Mouse (Mus musculus) limb, embryonic 10.5 days (tissue): ENCODE data around the gene Gm21970. TPM values are rescaled to one million over a fixed set of nuclear protein-coding genes. Genes with fewer than 3 reads are reported as not detected.
A peak's percentile ranks its signal among the peaks of the same experiment; 100 is the strongest.

ENCODE experiments used
- DNase-seq: peaks from one replicate; pipeline ENCODE4 v3.0.0-alpha.2; 2017; ENCODE audit warnings: low spot score
- H3K27ac ChIP-seq: fragments of 300-500 bp; sonication (generic); 2 replicates; pipeline ENCODE4 v1.5.1; 2016; ENCODE audit warnings: mild to moderate bottlenecking
- H3K27me3 ChIP-seq: fragments of 300-500 bp; sonication (generic); 2 replicates; pipeline ENCODE4 v1.6.1; 2016; ENCODE audit warnings: low read depth, mild to moderate bottlenecking; ENCODE audit not compliant: poor library complexity, severe bottlenecking
- H3K36me3 ChIP-seq: fragments of 300-500 bp; sonication (generic); 2 replicates; pipeline ENCODE4 v1.6.1; 2016; ENCODE audit warnings: mild to moderate bottlenecking, moderate library complexity
- H3K4me1 ChIP-seq: fragments of 300-500 bp; sonication (generic); 2 replicates; pipeline ENCODE4 v1.6.1; 2016
- H3K4me3 ChIP-seq: fragments of 300-500 bp; sonication (generic); 2 replicates; pipeline ENCODE4 v1.5.1; 2016; ENCODE audit warnings: mild to moderate bottlenecking, moderate library complexity
- H3K9me3 ChIP-seq: fragments of 300-500 bp; sonication (generic); replicated peaks from 2 replicates; pipeline ENCODE4 v1.6.1; 2016; ENCODE audit warnings: mild to moderate bottlenecking
- WGBS: fragments of 180-500 bp; shearing (Covaris S2); methylation state at CpG from one replicate; pipeline ENCODE4 v1.1.7; 2016; 5-methylcytosine and 5-hydroxymethylcytosine counted together
- polyA plus RNA-seq: library from polyadenylated mRNA; unstranded; fragments of >200 nt; fragmentation: Nextera tagmentation; extraction: Ambion mirVana; gene quantifications from 2 replicates; pipeline ENCODE4 v1.2.1, GENCODE M21; 2016

Gm21970 gene
- polyA plus RNA-seq, 1 experiment from 2014 or later = not detected

DNA sequence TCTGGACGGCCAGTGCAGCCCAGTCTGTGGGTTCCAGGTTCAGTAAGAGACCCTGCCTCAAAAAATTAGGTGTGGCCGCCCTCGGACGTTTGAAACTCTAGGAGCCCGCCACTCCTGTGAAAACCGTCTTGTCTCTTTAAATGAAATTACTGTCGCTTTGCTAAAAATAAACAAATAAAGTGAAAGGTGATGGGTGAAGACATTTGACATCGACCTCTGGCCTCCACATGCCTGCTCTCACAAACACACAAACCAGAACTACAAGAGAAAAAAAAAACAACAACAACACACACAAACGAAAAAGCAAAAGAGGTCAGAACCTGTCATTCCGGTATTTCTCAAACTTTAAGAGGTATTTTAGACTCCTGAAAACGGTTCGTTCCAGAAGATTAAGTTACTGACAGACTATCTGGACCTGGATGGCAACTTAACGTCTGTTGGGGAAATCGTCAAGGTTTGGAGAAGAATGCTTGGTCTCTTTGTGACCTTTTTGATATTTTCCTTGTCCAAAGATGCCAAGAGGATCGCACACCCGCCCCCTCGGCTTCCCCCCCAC lies 13.0 kb upstream of the Gm21970 start:
- no peak overlapping the region for H3K4me3 ChIP-seq
- H3K9me3 ChIP-seq = no peaks in the 10 kb centered on the region
- WGBS = 58% methylated on average over 17 of the region's 17 CpGs
- peak overlapping the region; percentile 30; the same call in 1 of the 2 replicates for H3K27ac ChIP-seq
- H3K27me3 ChIP-seq = no peaks in the 10 kb centered on the region
- no peak for DNase-seq
- peaks cover 15% of the 10 kb centered on the region for H3K4me1 ChIP-seq
- peaks cover 38% of the 10 kb centered on the region for H3K36me3 ChIP-seq

DNA sequence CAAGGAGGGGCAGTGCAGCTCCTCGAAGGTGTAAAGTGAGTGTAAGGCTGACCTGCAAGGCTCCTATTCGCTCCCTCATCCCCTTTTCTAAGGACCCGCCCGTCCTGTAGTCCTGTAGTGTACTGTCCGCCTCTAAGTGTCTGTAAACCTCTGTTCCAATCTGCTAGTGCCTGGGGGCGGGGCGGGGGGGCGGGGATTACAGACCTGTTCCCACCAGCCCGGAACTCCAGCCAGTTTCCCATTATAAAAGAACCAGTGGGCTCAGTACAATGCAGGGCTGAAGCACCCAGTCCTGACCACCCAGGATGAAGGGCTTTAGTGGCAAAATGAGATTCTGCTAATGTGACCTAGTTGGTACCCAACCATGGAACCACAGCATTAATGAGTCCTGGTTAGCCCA lies 12.5 kb upstream of the Gm21970 start:
- no peaks in the 10 kb centered on the region for H3K9me3 ChIP-seq
- H3K27ac ChIP-seq = peak overlapping the region; percentile 30; the same call in 1 of the 2 replicates
- peaks cover 11% of the 10 kb centered on the region for H3K4me1 ChIP-seq
- no peaks in the 10 kb centered on the region for H3K27me3 ChIP-seq
- H3K4me3 ChIP-seq = no peak overlapping the region
- peaks cover 43% of the 10 kb centered on the region for H3K36me3 ChIP-seq
- 32% methylated on average over 9 of the region's 9 CpGs for WGBS
- no peak for DNase-seq

DNA sequence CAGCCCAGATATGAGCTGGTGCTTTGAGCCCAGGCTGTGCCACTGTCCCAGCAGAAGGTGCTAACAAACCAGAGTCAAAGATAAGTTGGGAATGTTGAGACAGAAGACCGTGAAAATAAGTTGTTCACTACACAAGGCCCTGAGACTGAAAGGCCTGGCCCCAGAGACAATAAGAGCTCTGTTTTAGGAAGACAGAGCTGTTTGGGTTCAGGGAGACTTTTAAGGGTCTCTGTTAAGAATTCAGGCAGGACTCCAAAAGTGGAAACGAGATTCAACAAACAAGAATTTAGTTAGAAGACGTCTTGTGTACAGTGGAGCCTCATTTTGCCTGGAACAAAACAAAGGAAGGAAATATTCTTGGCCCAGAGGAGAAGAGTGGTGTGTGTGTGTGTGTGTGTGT lies 12.1 kb upstream of the Gm21970 start:
- WGBS = 72% methylated on average over 3 of the region's 3 CpGs
- H3K27ac ChIP-seq = peak overlapping the region; percentile 30; the same call in 1 of the 2 replicates
- H3K4me3 ChIP-seq = no peak overlapping the region

DNA sequence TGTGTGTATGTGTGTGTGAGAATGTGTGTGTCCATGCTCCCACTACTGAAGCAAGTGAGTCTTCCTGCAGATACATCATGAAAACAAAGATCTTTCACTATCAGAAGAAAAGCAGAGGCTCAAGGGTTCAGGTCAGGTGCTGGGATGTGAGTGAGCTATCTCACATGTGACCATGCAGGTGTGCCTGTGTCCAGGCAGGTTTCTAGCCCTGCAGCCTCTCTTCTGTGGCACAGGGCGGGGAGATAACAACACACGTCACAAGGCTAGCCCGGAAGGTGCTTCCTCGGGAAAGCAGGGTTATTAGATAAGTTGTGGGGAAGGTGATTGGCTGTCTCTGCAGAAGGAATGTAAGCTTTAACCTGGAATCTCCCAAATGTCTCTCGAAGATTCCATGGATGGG lies 11.4 kb upstream of the Gm21970 start:
- 83% methylated on average over 5 of the region's 5 CpGs for WGBS
- H3K9me3 ChIP-seq = no peaks in the 10 kb centered on the region
- H3K27ac ChIP-seq = no peak overlapping the region

More for the DNA sequence above, 12.1 kb upstream of the Gm21970 start:
- Histone ChIP-seq H3K9me3 (no peaks in the 10 kb centered on the region), H3K27me3 (no peaks in the 10 kb centered on the region), H3K4me1 (peaks cover 8% of the 10 kb centered on the region), H3K36me3 (peaks cover 47% of the 10 kb centered on the region)
- DNase-seq = no peak

DNA sequence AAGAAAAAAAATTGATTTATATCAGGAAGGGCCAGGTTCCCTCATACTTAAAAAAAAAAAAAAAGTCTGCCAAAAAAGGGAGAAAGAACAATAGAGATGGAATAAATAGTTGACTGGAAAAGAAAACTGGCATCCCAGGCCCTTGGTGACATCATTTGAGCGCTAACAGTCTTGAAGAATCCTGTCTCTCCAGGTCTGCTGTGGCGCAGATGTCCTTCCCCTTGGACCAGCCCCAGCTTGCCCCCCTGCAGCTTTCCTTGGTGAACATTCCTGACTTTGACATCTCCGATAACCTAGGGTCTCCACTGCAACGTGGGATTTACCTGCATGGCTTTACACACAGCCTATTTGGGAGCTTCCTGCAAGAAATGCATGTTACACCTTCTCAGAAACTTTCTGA lies 9.9 kb upstream of the Gm21970 start:
- Histone ChIP-seq H3K27me3 (no peaks in the 10 kb centered on the region), H3K36me3 (peaks cover 49% of the 10 kb centered on the region), H3K4me1 (peaks cover 8% of the 10 kb centered on the region), H3K9me3 (no peaks in the 10 kb centered on the region), H3K27ac (no peak overlapping the region), H3K4me3 (no peak overlapping the region)
- 76% methylated on average over 4 of the region's 4 CpGs for WGBS
- DNase-seq = no peak

More for the DNA sequence above, 11.4 kb upstream of the Gm21970 start:
- Histone ChIP-seq H3K36me3 (peaks cover 49% of the 10 kb centered on the region), H3K4me3 (no peak overlapping the region), H3K4me1 (peaks cover 8% of the 10 kb centered on the region), H3K27me3 (no peaks in the 10 kb centered on the region)
- no peak for DNase-seq

DNA sequence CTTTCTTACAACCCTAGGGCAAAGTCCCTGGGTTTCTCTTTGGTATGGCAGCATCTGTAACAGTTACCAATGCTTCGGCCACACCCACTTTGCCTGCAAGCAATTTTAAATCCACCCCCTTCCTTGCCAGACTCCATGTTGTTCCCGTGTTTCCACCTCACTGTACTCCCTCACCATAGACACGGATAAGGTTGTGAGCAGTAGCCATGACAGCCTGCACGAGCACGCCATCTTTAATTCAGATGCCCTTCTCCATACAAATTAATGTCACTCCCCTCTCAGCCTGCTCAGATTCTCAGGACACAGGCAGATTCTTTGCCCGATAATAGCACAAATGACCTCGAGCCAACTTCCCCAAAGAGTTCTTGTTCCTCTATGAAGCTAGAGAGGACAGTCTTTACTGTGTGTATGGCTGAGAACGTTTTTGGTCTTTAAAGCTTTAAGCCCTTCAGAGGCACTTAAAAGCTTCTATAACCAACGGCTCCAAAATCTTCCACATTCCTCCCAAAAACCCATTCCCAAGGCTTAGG lies 9.2 kb upstream of the Gm21970 start:
- DNase-seq = no peak

DNA sequence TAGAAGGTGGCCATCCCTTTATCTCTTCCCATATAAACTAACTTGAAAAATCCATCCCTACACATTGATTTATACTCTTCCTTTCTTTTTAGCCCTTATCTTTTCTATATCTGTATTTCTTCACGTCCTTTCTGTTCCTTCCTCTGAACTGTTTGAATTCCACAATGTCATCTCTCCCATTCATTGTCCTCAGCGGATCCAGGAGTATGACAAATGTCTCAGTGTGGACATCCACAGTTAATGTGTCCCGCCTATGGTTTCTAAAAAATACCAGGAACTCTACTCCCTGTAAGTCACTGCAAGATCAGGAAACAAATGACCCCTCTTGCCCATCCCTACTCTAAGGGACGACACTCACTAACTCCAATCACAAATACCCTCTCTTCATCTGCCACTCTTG lies 7.3 kb upstream of the Gm21970 start:
- peaks cover 64% of the 10 kb centered on the region for H3K36me3 ChIP-seq
- whole genome bisulfite sequencing = 83% methylated on average over 4 of the region's 4 CpGs
- no peak overlapping the region for H3K4me3 ChIP-seq
- DNase-seq = no peak
- H3K27ac ChIP-seq = no peak overlapping the region
- no peaks in the 10 kb centered on the region for H3K9me3 ChIP-seq
- peaks cover under 1% of the 10 kb centered on the region for H3K4me1 ChIP-seq
- H3K27me3 ChIP-seq = no peaks in the 10 kb centered on the region

More for the DNA sequence above, 9.2 kb upstream of the Gm21970 start:
- Histone ChIP-seq H3K36me3 (peaks cover 50% of the 10 kb centered on the region), H3K27me3 (no peaks in the 10 kb centered on the region), H3K9me3 (no peaks in the 10 kb centered on the region), H3K27ac (no peak overlapping the region), H3K4me3 (no peak overlapping the region), H3K4me1 (peaks cover 8% of the 10 kb centered on the region)
- WGBS = 92% methylated on average over 9 of the region's 9 CpGs

DNA sequence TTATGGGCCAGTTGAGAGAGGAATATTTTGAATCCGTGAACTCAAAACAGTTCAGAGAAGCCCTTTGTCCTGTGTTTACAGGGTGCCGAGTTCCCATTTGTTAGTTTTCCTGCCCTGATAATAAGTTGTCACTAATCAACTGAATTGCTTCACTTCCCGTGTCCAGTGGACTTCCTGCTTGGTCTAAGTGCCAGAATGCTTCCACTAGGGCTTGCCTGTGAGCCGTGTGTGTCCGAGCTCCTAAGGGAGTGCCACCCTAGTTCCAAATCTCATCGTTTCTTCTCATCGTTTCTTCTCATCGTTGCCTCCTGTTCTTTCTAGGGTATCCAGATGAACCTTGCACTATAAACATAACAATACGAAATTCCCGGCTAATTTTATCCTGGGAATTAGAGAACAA lies 5.9 kb upstream of the Gm21970 start:
- H3K36me3 ChIP-seq = peaks cover 75% of the 10 kb centered on the region
- 64% methylated on average over 10 of the region's 10 CpGs for WGBS
- DNase-seq = no peak
- H3K27ac ChIP-seq = 0 out of 2 replicates have a peak overlapping the region, but pooled peaks have one; percentile 7
- H3K4me3 ChIP-seq = no peak overlapping the region
- no peaks in the 10 kb centered on the region for H3K9me3 ChIP-seq
- no peaks in the 10 kb centered on the region for H3K4me1 ChIP-seq
- H3K27me3 ChIP-seq = no peaks in the 10 kb centered on the region

DNA sequence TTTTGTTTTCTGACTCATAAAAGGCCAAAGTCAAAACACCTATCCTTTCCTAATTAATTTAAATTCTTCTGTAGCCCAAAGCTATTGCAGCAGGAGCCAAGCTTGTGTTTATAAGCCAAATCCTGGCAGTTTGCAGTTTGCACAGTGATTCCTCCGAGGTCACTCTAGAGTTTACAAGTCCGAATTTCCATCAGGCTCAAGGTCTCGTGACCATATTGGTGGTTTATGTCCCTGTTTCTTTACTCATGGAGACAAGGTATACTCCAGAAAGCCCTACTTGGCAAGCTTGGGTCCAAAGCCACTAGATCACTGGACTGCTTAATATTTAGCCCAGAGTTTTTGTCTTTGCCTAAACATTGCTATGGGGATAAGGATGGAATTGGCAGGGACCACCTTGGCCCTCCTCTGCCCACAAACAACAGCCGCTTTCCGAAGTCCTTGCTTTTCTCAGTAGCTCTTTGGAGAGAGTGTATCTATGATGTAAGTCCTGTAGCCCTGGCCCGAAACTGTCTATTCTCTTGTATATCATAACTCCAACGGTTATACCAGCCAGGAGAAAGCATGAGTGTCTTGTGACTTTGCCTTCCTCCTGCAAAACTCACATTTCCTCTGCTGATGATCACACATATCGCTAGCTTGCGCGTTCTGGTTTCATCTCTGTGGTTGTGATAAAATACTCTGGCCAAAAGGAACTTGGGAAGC lies 5.0 kb upstream of the Gm21970 start:
- H3K27me3 ChIP-seq = no peaks in the 10 kb centered on the region
- H3K4me3 ChIP-seq = no peak overlapping the region
- H3K9me3 ChIP-seq = no peaks in the 10 kb centered on the region
- no peak for DNase-seq
- H3K36me3 ChIP-seq = peaks cover 78% of the 10 kb centered on the region
- H3K4me1 ChIP-seq = no peaks in the 10 kb centered on the region
- WGBS = 91% methylated on average over 10 of the region's 10 CpGs
- H3K27ac ChIP-seq = no peak overlapping the region

DNA sequence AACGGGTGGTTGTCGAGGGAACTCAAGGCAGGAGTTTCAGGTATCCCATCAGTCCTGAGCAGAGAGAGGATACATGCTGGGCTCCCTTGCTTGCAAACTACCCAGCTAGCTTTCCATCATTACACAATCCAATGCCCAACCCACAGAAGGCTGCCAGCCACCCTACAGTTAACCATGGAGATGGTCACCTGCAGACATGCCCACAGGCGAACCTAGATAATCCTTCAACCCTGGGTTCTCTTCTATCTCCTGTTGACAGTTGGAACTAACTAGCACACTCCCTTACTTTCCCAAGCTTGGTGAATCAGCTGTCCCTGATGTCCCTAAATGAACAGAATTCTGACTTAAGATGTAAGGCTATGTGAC lies 4.4 kb upstream of the Gm21970 start:
- no peak overlapping the region for H3K4me3 ChIP-seq
- no peaks in the 10 kb centered on the region for H3K9me3 ChIP-seq
- no peaks in the 10 kb centered on the region for H3K27me3 ChIP-seq
- DNase-seq = no peak
- H3K27ac ChIP-seq = no peak overlapping the region
- WGBS = 90% methylated on average over 3 of the region's 3 CpGs
- H3K4me1 ChIP-seq = no peaks in the 10 kb centered on the region
- H3K36me3 ChIP-seq = peaks cover 79% of the 10 kb centered on the region

DNA sequence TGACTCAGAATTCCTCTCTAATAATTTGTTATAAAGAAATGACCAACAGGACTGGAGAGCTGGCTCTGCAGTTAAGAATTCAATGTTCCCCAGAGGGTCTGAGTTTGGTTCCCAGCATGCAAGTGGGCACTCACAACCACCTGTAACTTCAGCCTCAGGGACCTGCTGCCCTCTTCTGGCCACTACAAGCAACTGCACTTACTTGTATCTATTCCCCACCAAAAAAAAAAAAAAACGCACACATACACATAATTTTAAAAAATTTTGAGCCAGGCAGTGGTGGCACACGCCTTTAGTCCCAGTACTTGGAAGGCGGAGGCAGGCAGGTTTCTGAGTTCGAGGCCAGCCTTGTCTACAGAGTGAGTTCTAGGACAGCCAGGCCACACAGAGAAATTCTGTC lies 1.4 kb upstream of the Gm21970 start:
- H3K27me3 ChIP-seq = no peaks in the 10 kb centered on the region
- H3K9me3 ChIP-seq = no peaks in the 10 kb centered on the region
- no peak for DNase-seq
- H3K4me3 ChIP-seq = no peak overlapping the region
- WGBS = 85% methylated on average over 4 of the region's 4 CpGs
- H3K36me3 ChIP-seq = peaks cover 92% of the 10 kb centered on the region
- H3K27ac ChIP-seq = no peak overlapping the region
- no peaks in the 10 kb centered on the region for H3K4me1 ChIP-seq

DNA sequence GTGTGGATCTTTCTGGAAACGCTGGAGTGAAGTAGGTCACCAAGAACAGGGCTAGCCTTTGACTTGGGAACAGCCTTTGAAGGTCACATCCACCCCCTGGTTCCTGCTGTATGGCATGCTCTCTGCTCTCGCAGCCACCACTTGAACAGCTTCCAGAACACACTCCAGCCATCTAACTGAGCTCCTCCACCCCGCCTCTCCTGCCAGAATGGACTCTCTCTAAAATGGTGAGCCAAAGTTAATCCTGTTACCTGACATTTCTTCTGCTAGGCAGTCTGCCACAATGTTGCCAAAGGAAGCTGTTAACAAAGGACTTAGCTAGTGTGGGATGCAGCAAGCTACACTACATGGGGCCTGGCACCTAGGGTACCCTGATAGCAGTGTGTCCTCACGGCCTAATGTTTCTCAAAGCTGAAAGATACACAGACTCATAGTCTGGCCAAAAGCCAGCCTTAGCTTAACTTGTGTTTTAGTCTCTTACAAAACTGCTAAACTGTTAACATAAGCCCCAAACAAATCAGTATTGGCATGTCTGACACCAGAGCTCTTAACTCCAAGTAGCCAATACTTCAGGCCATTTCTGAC lies 3.4 kb downstream of the Gm21970 start:
- DNase-seq = no peak
- H3K4me1 ChIP-seq = no peaks in the 10 kb centered on the region
- no peaks in the 10 kb centered on the region for H3K9me3 ChIP-seq
- H3K36me3 ChIP-seq = peaks cover 67% of the 10 kb centered on the region
- H3K27ac ChIP-seq = no peak overlapping the region
- no peak overlapping the region for H3K4me3 ChIP-seq
- H3K27me3 ChIP-seq = no peaks in the 10 kb centered on the region
- 83% methylated on average over 4 of the region's 4 CpGs for WGBS
